Mouse (Mus musculus) C2C12 (cell line): ENCODE data around the gene Piwil4.

Experiments used
- CTCF ChIP-seq: IDR thresholded peaks from one replicate; pipeline ENCODE4 v1.5.1; 2011; ENCODE audit not compliant: control insufficient read depth, insufficient read depth, insufficient read length
- MYOD1 ChIP-seq: IDR thresholded peaks from one replicate; pipeline ENCODE4 v1.6.1; 2011; ENCODE audit warnings: low read depth; ENCODE audit not compliant: control insufficient read depth, insufficient read length
- MYOG ChIP-seq: IDR thresholded peaks from one replicate; pipeline ENCODE4 v1.6.1; 2011; ENCODE audit not compliant: control insufficient read depth, insufficient read length; ENCODE audit errors: extremely low read depth

- TF ChIP-seq CTCF (no peak), MYOD1 (no peak), MYOG (no peak)
These were observed 93.9 kb downstream of the Piwil4 start for GRCm38 (mm10) chr9:14646641-14647040.
